Mouse (Mus musculus): ENCODE data around the gene Nol7. TPM values are rescaled to one million over a fixed set of nuclear protein-coding genes. Genes with fewer than 3 reads are reported as not detected.

The Nol7 gene
- polyA plus RNA-seq, 1 experiment from 2014 or later, result 94.2 TPM

GRCm38 (mm10) chr13:43443706-43444105 lies 45.5 kb downstream of the Nol7 start:
- H3K27me3 ChIP-seq (ENCODE audit: insufficient read depth, low read length), result no peaks in the 10 kb centered on the region
- no peak for DNase-seq
- H3K27ac ChIP-seq (ENCODE audit: low read depth), result no peak overlapping the region
- H3K4me1 ChIP-seq (ENCODE audit: insufficient read depth), result peaks cover 7% of the 10 kb centered on the region
- no peak overlapping the region for H3K4me3 ChIP-seq (ENCODE audit: low read depth, low read length)
- 86% methylated on average over 4 of the region's 4 CpGs for WGBS (ENCODE audit: insufficient replicate concordance)
- ATAC-seq, result no peak
- no peak overlapping the region for H3K9ac ChIP-seq (replicated peaks)
- H3K4me2 ChIP-seq (ENCODE audit: low read depth, low read length), result no peak overlapping the region
- H3K36me3 ChIP-seq (replicated peaks; ENCODE audit: insufficient read depth, low read length), result no peaks in the 10 kb centered on the region
- TF ChIP-seq CTCF (IDR thresholded peaks at IDR 0.05; ENCODE audit: low read depth), result no peak
- no peak for TF ChIP-seq EP300 (IDR thresholded peaks at IDR 0.05; ENCODE audit: low read depth)
- no peaks in the 10 kb centered on the region for H3K9me3 ChIP-seq (ENCODE audit: low read length)

- no peak for TF ChIP-seq CTCF (IDR thresholded peaks at IDR 0.05; ENCODE audit: low read depth)
- TF ChIP-seq EP300 (IDR thresholded peaks at IDR 0.05; ENCODE audit: low read depth), result no peak
- DNase-seq (no peak), ATAC-seq (no peak)
- Histone ChIP-seq H3K36me3 (replicated peaks; ENCODE audit: insufficient read depth, low read length) (no peaks in the 10 kb centered on the region), H3K9ac (replicated peaks) (no peak overlapping the region), H3K4me1 (ENCODE audit: insufficient read depth) (peaks cover 7% of the 10 kb centered on the region), H3K4me2 (ENCODE audit: low read depth, low read length) (no peak overlapping the region), H3K27ac (ENCODE audit: low read depth) (no peak overlapping the region), H3K4me3 (ENCODE audit: low read depth, low read length) (no peak overlapping the region), H3K9me3 (ENCODE audit: low read length) (no peaks in the 10 kb centered on the region), H3K27me3 (ENCODE audit: insufficient read depth, low read length) (no peaks in the 10 kb centered on the region)
- 87% methylated on average over 3 of the region's 3 CpGs for WGBS (ENCODE audit: insufficient replicate concordance)
These were observed 46.5 kb downstream of the Nol7 start for GRCm38 (mm10) chr13:43444717-43445116.

- no peak for ATAC-seq
- WGBS (ENCODE audit: insufficient replicate concordance), result 74% methylated on average over 4 of the region's 4 CpGs
- H3K4me1 ChIP-seq (ENCODE audit: insufficient read depth), result peaks cover 9% of the 10 kb centered on the region
- H3K4me2 ChIP-seq (ENCODE audit: low read depth, low read length), result no peak overlapping the region
- H3K9ac ChIP-seq (replicated peaks), result no peak overlapping the region
- H3K27ac ChIP-seq (ENCODE audit: low read depth), result no peak overlapping the region
- no peak overlapping the region for H3K4me3 ChIP-seq (ENCODE audit: low read depth, low read length)
- H3K9me3 ChIP-seq (ENCODE audit: low read length), result no peaks in the 10 kb centered on the region
- no peak for DNase-seq
- H3K36me3 ChIP-seq (replicated peaks; ENCODE audit: insufficient read depth, low read length), result no peaks in the 10 kb centered on the region
- H3K27me3 ChIP-seq (ENCODE audit: insufficient read depth, low read length), result no peaks in the 10 kb centered on the region
- no peak for TF ChIP-seq EP300 (IDR thresholded peaks at IDR 0.05; ENCODE audit: low read depth)
- no peak for TF ChIP-seq CTCF (IDR thresholded peaks at IDR 0.05; ENCODE audit: low read depth)
These were observed 47.6 kb downstream of the Nol7 start for GRCm38 (mm10) chr13:43445754-43446153.

GRCm38 (mm10) chr13:43447721-43448120 lies 49.5 kb downstream of the Nol7 start:
- Histone ChIP-seq H3K4me1 (ENCODE audit: insufficient read depth) (peaks cover 14% of the 10 kb centered on the region), H3K4me2 (ENCODE audit: low read depth, low read length) (no peak overlapping the region), H3K9ac (replicated peaks) (no peak overlapping the region), H3K9me3 (ENCODE audit: low read length) (no peaks in the 10 kb centered on the region), H3K27ac (ENCODE audit: low read depth) (no peak overlapping the region), H3K27me3 (ENCODE audit: insufficient read depth, low read length) (no peaks in the 10 kb centered on the region), H3K4me3 (ENCODE audit: low read depth, low read length) (no peak overlapping the region), H3K36me3 (replicated peaks; ENCODE audit: insufficient read depth, low read length) (no peaks in the 10 kb centered on the region)
- no peak for TF ChIP-seq EP300 (IDR thresholded peaks at IDR 0.05; ENCODE audit: low read depth)
- no peak for TF ChIP-seq CTCF (IDR thresholded peaks at IDR 0.05; ENCODE audit: low read depth)
- ATAC-seq (no peak), DNase-seq (no peak)
- 71% methylated on average over 3 of the region's 3 CpGs for WGBS (ENCODE audit: insufficient replicate concordance)

GRCm38 (mm10) chr13:43450686-43451085 lies 52.5 kb downstream of the Nol7 start:
- peaks cover 29% of the 10 kb centered on the region for H3K4me1 ChIP-seq (ENCODE audit: insufficient read depth)
- H3K4me2 ChIP-seq (ENCODE audit: low read depth, low read length), result no peak overlapping the region
- TF ChIP-seq CTCF (IDR thresholded peaks at IDR 0.05; ENCODE audit: low read depth), result no peak
- TF ChIP-seq EP300 (IDR thresholded peaks at IDR 0.05; ENCODE audit: low read depth), result no peak
- no peak overlapping the region for H3K9ac ChIP-seq (replicated peaks)
- no peak overlapping the region for H3K27ac ChIP-seq (ENCODE audit: low read depth)
- no peak for DNase-seq
- H3K9me3 ChIP-seq (ENCODE audit: low read length), result no peaks in the 10 kb centered on the region
- ATAC-seq, result no peak
- H3K4me3 ChIP-seq (ENCODE audit: low read depth, low read length), result no peak overlapping the region
- 80% methylated on average over 3 of the region's 3 CpGs for WGBS (ENCODE audit: insufficient replicate concordance)
- no peaks in the 10 kb centered on the region for H3K36me3 ChIP-seq (replicated peaks; ENCODE audit: insufficient read depth, low read length)
- H3K27me3 ChIP-seq (ENCODE audit: insufficient read depth, low read length), result no peaks in the 10 kb centered on the region

GRCm38 (mm10) chr13:43452177-43452576 lies 54.0 kb downstream of the Nol7 start:
- 69% methylated on average over 2 of the region's 2 CpGs for WGBS (ENCODE audit: insufficient replicate concordance)

More at GRCm38 (mm10) chr13:43452177-43452576, 54.0 kb downstream of the Nol7 start:
- Histone ChIP-seq H3K27ac (ENCODE audit: low read depth) (no peak overlapping the region; the same call in 1 of the 2 replicates), H3K4me2 (ENCODE audit: low read depth, low read length) (no peak overlapping the region), H3K9me3 (ENCODE audit: low read length) (no peaks in the 10 kb centered on the region), H3K36me3 (replicated peaks; ENCODE audit: insufficient read depth, low read length) (no peaks in the 10 kb centered on the region), H3K27me3 (ENCODE audit: insufficient read depth, low read length) (no peaks in the 10 kb centered on the region), H3K4me3 (ENCODE audit: low read depth, low read length) (no peak overlapping the region), H3K4me1 (ENCODE audit: insufficient read depth) (peaks cover 30% of the 10 kb centered on the region), H3K9ac (replicated peaks) (no peak overlapping the region)
- TF ChIP-seq CTCF (IDR thresholded peaks at IDR 0.05; ENCODE audit: low read depth), result no peak
- TF ChIP-seq EP300 (IDR thresholded peaks at IDR 0.05; ENCODE audit: low read depth), result no peak
- ATAC-seq (no peak), DNase-seq (no peak)
